Mouse (Mus musculus) heart, embryonic 10.5 days (tissue): ENCODE results near the gene Rps13. TPM values are rescaled to one million over a fixed set of nuclear protein-coding genes. Genes with fewer than 3 reads are reported as not detected.

Experiments used
- DNase-seq: peaks from one replicate; pipeline ENCODE4 v3.0.0-alpha.2; 2017; ENCODE audit warnings: low spot score
- H3K27ac ChIP-seq: fragments of 300-500 bp; sonication (generic); 2 replicates; pipeline ENCODE4 v1.5.1; 2016; ENCODE audit warnings: mild to moderate bottlenecking
- H3K27me3 ChIP-seq: fragments of 300-500 bp; sonication (generic); 2 replicates; pipeline ENCODE4 v1.6.1; 2016; ENCODE audit warnings: mild to moderate bottlenecking; ENCODE audit not compliant: poor library complexity, insufficient read depth, severe bottlenecking
- H3K36me3 ChIP-seq: fragments of 300-500 bp; sonication (generic); 2 replicates; pipeline ENCODE4 v1.6.1; 2016; ENCODE audit warnings: mild to moderate bottlenecking, moderate library complexity
- H3K4me1 ChIP-seq: fragments of 300-500 bp; sonication (generic); 2 replicates; pipeline ENCODE4 v1.6.1; 2016; ENCODE audit warnings: mild to moderate bottlenecking
- H3K4me3 ChIP-seq: fragments of 300-500 bp; sonication (generic); 2 replicates; pipeline ENCODE4 v1.5.1; 2016; ENCODE audit warnings: mild to moderate bottlenecking, moderate library complexity
- H3K9me3 ChIP-seq: fragments of 300-500 bp; sonication (generic); 2 replicates; pipeline ENCODE4 v1.6.1; 2016; ENCODE audit warnings: mild to moderate bottlenecking, moderate library complexity
- WGBS: fragments of 180-500 bp; shearing (Covaris S2); methylation state at CpG from one replicate; pipeline ENCODE4 v1.1.7; 2016; 5-methylcytosine and 5-hydroxymethylcytosine counted together
- polyA plus RNA-seq: library from polyadenylated mRNA; unstranded; fragments of >200 nt; fragmentation: Nextera tagmentation; extraction: Ambion mirVana; gene quantifications from 2 replicates; pipeline ENCODE4 v1.2.1, GENCODE M21; 2016

The Rps13 gene
- polyA plus RNA-seq, 1 experiment from 2014 or later: 708 TPM

DNA sequence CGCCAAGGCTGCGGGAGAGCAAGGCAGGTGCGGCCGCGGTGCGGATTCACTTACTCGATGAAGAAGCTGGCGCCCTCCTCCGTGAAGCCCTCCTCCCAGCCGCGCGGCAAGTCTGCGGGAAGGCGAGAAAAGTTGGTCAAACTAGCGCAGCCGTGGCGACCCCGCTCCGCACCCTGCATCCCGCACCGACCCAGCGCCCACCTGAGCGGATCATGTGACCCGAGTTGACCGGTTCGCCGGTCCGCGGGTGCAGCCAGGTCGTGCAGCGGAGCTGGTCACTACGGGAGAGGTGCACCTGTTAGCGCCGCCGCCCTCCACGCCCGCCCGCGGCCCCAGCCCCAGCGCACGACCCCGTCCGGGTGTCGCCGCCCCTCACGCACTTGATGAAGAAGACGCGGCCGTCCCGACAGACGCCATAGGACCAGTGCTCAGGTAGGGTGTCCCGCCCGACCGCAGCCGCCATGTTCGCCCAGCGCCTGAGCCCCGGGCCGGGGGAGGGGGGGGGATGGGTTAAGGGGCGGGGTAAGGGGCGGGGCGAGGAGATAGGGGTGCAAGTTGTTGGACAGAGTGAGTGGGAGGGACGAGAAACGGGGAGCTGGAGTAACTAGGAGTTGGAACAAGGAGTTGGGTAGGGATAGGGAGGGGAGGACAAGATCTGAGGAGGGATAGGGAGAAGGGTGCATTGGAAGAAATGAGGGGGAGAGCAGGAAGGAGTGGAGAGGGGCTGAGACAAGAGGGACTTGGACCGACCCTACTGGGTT lies 25.9 kb downstream of the Rps13 start, which contains the start of gene Plekha7:
Gene Plekha7, minus strand, starts transcription at position 506 of the 761 bp plus-strand sequence.
- Histone ChIP-seq H3K27ac (peak within 1 kb of the TSS; percentile 85), H3K4me3 (peak within 1 kb of the TSS; percentile 86), H3K4me1 (peaks cover 32% of the 10 kb centered on the region), H3K36me3 (no peaks in the 10 kb centered on the region), H3K27me3 (peaks cover 4% of the 10 kb centered on the region; the same call in 1 of the 2 replicates), H3K9me3 (no peaks in the 10 kb centered on the region)
- DNase-seq: peak; percentile 88
- WGBS: under 1% methylated on average over 65 of the region's 65 CpGs

DNA sequence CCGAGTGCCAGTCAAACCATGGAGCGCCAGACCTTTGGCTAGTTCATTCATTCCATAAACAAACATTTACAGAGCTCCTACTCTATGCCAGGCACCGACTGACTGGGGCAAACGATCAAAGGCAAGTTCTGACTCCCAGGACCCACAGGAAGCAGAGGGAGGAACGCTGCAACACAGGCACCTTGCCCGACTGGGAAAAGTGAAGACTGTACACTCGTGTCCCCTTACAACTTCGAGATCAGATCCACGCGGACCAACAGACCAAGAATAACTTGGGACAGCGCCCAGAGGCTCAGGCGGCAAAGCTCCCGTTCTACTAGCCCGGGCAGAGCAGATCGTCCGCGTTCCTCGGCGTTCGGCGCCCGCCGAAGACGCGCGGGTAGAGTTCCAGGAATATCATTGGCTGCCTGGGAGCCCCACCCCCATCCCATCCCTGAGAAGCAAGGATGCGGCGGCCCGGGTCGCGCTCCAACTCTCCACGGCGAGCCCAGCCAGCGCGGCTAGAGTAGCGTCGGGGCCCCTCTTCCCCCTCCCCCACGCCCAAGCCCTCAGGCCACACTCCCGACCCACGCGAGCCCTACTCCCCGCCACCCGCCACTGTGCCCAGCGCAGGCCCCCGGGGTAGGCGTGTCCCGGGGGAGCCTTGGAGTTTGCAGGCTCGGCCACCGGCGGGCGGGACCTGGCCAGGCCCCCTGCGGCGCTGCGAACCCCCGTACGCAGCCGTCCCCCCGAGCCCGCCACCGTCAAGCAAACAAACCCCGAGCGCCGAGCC lies 26.7 kb downstream of the Rps13 start:
- Histone ChIP-seq H3K4me1 (peaks cover 32% of the 10 kb centered on the region), H3K9me3 (no peaks in the 10 kb centered on the region), H3K36me3 (no peaks in the 10 kb centered on the region), H3K27ac (peak overlapping the region; percentile 85), H3K4me3 (peak overlapping the region; percentile 86), H3K27me3 (peaks cover 4% of the 10 kb centered on the region; the same call in 1 of the 2 replicates)
- peak; percentile 92 for DNase-seq
- WGBS: under 1% methylated on average over 63 of the region's 63 CpGs

DNA sequence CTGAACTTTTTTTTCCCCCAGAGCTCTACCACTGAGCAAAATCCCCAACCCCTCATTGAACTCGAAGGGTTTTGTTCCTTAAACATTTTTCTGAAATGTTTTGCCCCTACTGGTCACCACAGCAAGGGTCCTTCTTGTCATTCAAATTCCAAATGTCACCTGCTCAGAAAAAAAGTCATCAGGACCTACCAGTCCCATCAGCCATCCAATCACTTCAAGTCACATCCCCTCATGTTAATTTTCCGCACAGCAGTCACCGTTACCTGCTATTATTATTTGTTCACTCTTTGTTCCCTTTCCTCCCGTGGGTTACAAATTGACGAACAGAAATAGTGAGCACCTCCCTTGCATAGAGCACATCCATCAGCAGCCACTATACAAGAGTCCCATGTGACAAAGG lies 27.4 kb downstream of the Rps13 start:
- Histone ChIP-seq H3K9me3 (no peaks in the 10 kb centered on the region), H3K27ac (no peak overlapping the region), H3K4me3 (peak overlapping the region; percentile 86), H3K27me3 (peaks cover 4% of the 10 kb centered on the region; the same call in 1 of the 2 replicates), H3K36me3 (no peaks in the 10 kb centered on the region), H3K4me1 (peaks cover 34% of the 10 kb centered on the region)
- DNase-seq: no peak
- 23% methylated on average over 5 of the region's 5 CpGs for WGBS

DNA sequence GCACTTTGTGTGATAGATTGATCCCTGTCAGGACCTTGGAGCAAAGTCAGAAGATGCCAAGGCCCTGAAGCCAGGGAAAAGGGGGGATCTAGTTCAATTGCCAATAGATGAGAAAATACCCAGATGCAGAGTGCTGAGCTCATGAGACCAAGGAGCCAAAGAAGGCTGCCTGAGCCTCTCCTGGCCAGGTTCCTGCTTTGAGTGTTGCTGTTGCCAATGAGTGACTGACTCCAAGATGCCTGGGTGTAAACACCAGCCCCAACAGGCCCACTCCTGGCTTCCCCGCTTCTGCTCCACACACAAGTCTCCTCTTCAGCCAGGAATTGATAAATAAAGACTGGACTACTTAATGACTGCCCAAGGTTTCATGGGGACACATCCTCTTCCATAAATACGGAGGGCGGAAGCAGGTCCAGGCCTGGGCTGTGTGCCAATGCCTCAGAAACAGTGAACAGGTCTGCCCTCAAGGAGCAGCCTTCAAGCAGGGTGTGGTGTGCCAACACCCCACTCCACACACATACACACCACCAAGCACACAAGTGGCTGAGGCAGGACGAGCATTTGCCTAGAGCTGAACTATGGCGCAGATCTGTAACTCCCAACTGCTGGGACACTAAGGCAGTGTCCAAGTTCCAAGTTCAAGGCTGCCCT lies 32.2 kb downstream of the Rps13 start:
- H3K36me3 ChIP-seq: no peaks in the 10 kb centered on the region
- H3K9me3 ChIP-seq: no peaks in the 10 kb centered on the region
- peak overlapping the region; percentile 48; the same call in 1 of the 2 replicates for H3K27ac ChIP-seq
- WGBS: 91% methylated on average over 5 of the region's 5 CpGs
- peaks cover 4% of the 10 kb centered on the region; the same call in 1 of the 2 replicates for H3K27me3 ChIP-seq
- H3K4me1 ChIP-seq: peaks cover 36% of the 10 kb centered on the region
- H3K4me3 ChIP-seq: no peak overlapping the region
- no peak for DNase-seq

DNA sequence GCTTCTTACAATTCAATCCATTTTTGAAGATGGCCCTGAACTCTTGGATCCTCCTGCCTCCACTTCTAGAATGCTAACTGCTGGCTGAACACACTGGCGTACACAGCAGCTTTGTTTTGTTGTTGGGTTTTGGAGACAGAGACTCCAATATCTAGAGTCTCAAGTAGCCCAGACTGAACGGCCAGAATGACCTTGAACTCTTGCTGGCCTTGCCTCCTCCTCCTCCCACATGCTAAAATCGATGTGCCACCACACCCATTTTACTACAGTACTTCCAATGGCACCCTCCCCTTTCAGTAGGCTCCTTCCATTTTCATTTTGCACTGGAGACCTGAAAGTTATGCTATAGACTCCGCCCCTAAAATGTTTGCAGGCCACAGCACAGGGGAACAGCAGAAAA lies 32.9 kb downstream of the Rps13 start:
- no peaks in the 10 kb centered on the region for H3K36me3 ChIP-seq
- DNase-seq: no peak
- peak overlapping the region; percentile 48; the same call in 1 of the 2 replicates for H3K27ac ChIP-seq
- peaks cover 4% of the 10 kb centered on the region; the same call in 1 of the 2 replicates for H3K27me3 ChIP-seq
- WGBS: 67% methylated on average over 4 of the region's 4 CpGs
- H3K9me3 ChIP-seq: no peaks in the 10 kb centered on the region
- no peak overlapping the region for H3K4me3 ChIP-seq
- H3K4me1 ChIP-seq: peaks cover 30% of the 10 kb centered on the region

DNA sequence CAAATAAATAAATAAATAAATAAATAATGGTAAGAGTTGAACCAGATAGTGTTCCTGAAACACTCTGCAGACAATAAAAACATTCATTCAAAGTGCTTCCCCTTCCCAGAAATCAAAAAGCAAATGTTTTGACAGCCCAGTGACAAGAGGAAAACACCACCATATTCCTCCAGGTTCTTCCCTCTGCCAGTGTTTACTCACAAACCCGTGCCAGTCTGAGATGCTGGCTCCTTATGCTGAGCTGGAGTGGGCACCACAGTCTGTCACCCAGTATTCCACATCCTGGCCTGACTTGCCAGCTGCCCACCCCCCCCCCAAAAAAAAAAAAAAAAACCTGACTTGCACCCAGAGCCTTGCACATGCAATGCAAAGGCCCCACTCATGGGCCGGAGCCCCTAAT lies 35.1 kb downstream of the Rps13 start:
- Histone ChIP-seq H3K4me3 (no peak overlapping the region), H3K36me3 (no peaks in the 10 kb centered on the region), H3K27me3 (no peaks in the 10 kb centered on the region), H3K27ac (no peak overlapping the region), H3K9me3 (no peaks in the 10 kb centered on the region), H3K4me1 (peaks cover 41% of the 10 kb centered on the region)
- 78% methylated on average over 2 of the region's 2 CpGs for WGBS
- no peak for DNase-seq

DNA sequence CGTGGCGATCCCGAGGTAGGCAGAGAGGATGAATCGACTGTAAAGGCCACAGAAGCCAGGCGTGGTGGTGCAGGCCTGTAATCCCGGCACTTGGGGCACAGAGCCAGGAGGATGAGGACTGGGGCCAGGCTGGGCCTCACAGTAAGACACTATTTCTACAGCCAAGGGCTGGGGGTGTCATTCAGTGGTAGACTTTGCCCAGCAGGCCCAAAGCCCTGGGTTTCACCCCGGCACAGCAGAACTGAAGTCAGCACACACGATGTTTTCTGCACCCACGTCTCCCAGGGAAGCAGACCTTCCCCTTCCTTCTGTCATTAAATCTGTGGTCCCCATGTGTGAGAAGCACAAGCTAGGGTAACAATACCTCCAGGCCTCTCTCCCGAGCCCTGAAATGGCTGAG lies 35.6 kb downstream of the Rps13 start:
- H3K27me3 ChIP-seq: no peaks in the 10 kb centered on the region
- WGBS: 75% methylated on average over 10 of the region's 10 CpGs

DNA sequence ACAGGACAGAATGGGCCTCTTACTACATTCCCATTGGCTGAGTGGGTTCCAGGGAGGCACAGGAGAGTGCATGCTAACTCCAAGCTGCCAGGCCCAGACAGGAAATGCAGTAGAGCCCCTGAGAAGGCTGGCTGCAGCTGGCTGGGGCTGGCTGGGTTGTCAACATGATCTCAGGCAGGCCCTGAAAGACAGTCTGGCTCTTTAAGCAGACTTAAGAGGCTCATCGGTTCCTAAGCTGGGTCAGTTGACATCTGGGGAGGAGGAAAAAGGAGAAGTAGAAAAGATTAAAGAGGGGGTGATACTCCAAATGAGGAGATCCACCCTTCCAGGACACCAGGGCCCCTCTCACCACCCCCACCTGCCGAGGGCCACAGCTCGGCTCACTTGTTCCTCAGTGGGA lies 39.0 kb downstream of the Rps13 start:
- no peak for DNase-seq
- Histone ChIP-seq H3K27ac (peak overlapping the region; percentile 76), H3K36me3 (no peaks in the 10 kb centered on the region), H3K9me3 (no peaks in the 10 kb centered on the region), H3K4me3 (no peak overlapping the region), H3K4me1 (peaks cover 46% of the 10 kb centered on the region), H3K27me3 (no peaks in the 10 kb centered on the region)
- 40% methylated on average over 3 of the region's 3 CpGs for WGBS

More for the DNA sequence above, 35.6 kb downstream of the Rps13 start:
- DNase-seq: no peak
- Histone ChIP-seq H3K27ac (no peak overlapping the region), H3K9me3 (no peaks in the 10 kb centered on the region), H3K4me3 (no peak overlapping the region), H3K4me1 (peaks cover 42% of the 10 kb centered on the region), H3K36me3 (no peaks in the 10 kb centered on the region)

DNA sequence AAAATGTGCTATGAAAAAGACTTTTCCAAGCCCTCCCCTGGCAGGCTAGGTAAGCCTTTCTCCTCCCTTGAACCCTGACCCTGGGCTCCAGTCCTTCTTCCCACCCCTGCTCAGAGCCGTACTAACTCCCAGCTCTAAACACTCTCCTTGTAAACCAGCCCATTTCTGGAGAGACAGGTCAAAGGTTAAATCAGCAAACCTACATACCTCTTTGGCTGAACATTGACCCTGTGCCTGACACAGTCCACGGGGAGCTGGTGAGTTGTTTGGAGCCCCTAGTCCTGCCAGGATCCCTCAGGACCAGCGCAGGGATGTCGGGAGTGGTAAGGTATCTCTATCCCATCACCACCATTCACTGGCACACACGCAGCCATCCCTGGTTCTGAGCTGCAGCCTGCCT lies 41.6 kb downstream of the Rps13 start:
- no peak overlapping the region for H3K4me3 ChIP-seq
- DNase-seq: no peak
- H3K27me3 ChIP-seq: no peaks in the 10 kb centered on the region
- peak overlapping the region; percentile 59 for H3K27ac ChIP-seq
- no peaks in the 10 kb centered on the region for H3K36me3 ChIP-seq
- H3K4me1 ChIP-seq: peaks cover 49% of the 10 kb centered on the region
- WGBS: 46% methylated on average over 5 of the region's 5 CpGs
- H3K9me3 ChIP-seq: no peaks in the 10 kb centered on the region

DNA sequence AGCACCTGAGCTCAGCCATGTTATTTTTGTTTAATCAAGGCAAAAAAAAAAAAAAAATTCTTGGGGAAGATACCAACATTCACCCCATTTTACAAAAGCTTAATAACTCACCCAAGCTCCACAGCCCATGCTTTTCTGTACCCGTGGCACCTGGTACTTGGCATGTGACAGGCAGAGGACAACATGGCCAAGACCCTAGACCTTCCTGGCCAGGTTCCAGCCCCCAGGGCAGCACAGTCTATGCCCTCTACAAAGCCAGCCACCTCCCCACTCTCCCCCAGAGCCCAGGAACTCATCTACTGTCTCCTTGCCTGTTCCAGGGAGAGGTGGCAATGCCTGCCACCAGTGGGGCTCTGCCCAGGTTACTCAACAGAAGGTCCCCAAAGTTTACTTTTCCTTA lies 43.4 kb downstream of the Rps13 start:
- Histone ChIP-seq H3K27me3 (no peaks in the 10 kb centered on the region), H3K9me3 (no peaks in the 10 kb centered on the region), H3K36me3 (no peaks in the 10 kb centered on the region), H3K4me1 (peaks cover 67% of the 10 kb centered on the region), H3K4me3 (no peak overlapping the region), H3K27ac (no peak overlapping the region)
- no peak for DNase-seq
- 80% methylated on average over 1 of the region's 1 CpGs for WGBS

DNA sequence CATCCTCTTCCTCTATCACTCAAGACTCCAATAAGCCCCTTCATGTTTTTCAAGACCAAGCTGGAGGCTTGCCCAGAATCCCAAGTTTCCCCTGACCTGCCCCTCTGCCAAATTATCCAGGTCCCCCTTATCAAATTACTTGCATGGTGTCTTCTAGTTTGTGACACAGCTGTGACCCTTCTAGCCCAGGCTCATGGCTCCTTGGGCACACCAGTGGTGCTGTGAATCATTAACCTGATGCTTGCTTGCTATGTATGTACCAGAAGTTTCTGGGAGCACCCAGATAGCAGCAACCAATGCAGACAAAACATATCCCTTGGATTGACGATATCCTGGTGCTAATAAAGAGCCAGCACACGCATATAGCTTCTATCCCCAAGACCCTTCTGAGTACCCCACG lies 45.0 kb downstream of the Rps13 start:
- H3K36me3 ChIP-seq: no peaks in the 10 kb centered on the region
- 0 out of 2 replicates have a peak overlapping the region, but pooled peaks have one; percentile 42 for H3K27ac ChIP-seq
- no peak overlapping the region for H3K4me3 ChIP-seq
- H3K27me3 ChIP-seq: no peaks in the 10 kb centered on the region
- no peaks in the 10 kb centered on the region for H3K9me3 ChIP-seq
- no peak for DNase-seq
- 82% methylated on average over 3 of the region's 3 CpGs for WGBS
- peaks cover 64% of the 10 kb centered on the region for H3K4me1 ChIP-seq

DNA sequence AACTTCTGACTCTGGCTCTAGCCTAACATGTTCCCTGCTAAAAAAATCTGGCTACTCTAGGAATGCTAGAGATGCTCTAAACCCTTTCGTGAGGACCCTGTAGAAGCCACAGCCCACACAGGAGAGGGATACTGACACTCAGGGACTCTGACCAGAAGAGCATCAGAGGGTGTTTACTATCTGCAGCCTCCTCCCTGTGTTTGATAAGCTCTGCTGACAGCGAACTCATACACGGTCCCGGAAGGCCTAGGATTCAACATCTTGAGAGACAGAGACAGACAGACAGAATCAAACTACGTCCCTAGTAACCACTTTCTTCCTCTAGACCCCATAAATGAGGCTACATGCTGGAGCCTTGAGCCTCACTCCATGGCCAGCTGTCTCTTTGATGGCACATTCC lies 46.0 kb downstream of the Rps13 start:
- Histone ChIP-seq H3K4me1 (peaks cover 64% of the 10 kb centered on the region), H3K27ac (peak overlapping the region; percentile 72), H3K36me3 (no peaks in the 10 kb centered on the region), H3K27me3 (no peaks in the 10 kb centered on the region), H3K4me3 (no peak overlapping the region), H3K9me3 (no peaks in the 10 kb centered on the region)
- WGBS: 33% methylated on average over 5 of the region's 5 CpGs
- DNase-seq: no peak
